Mouse (Mus musculus): ENCODE measurements around the gene Sh3rf1.

The Sh3rf1 gene

GRCm38 (mm10) chr8:61355503-61355902 lies 131.8 kb downstream of the Sh3rf1 start:
- in situ Hi-C loops (cut with MboI, MseI): loop anchor here in 1 of 2 experiments (10.0 kb wide), 1 partner anchor 131 kb away; the partner anchor contains the start of gene Sh3rf1

GRCm38 (mm10) chr8:61359004-61359403 lies 135.3 kb downstream of the Sh3rf1 start:
- in situ Hi-C loops (cut with MboI, MseI): loop anchor here in 1 of 2 experiments (10.0 kb wide), 1 partner anchor 134 kb away; the partner anchor contains the start of gene Sh3rf1

- in situ Hi-C loops (cut with MboI, MseI): loop anchor here in 1 of 2 experiments (10.0 kb wide), 1 partner anchor 135 kb away; the partner anchor contains the start of gene Sh3rf1
Observed at GRCm38 (mm10) chr8:61359851-61360272, 136.2 kb downstream of the Sh3rf1 start.

GRCm38 (mm10) chr8:61360362-61360761 lies 136.7 kb downstream of the Sh3rf1 start:
- in situ Hi-C loops (cut with MboI, MseI): no loop called here

- in situ Hi-C loops (cut with MboI, MseI): no loop called here
Observed at GRCm38 (mm10) chr8:61361476-61361875, 137.8 kb downstream of the Sh3rf1 start.

GRCm38 (mm10) chr8:61362301-61362913 lies 138.7 kb downstream of the Sh3rf1 start:
- in situ Hi-C loops (cut with MboI, MseI): no loop called here

- in situ Hi-C loops (cut with MboI, MseI): no loop called here
Observed at GRCm38 (mm10) chr8:61373303-61373702, 149.6 kb downstream of the Sh3rf1 start.

- in situ Hi-C loops (cut with MboI, MseI): no loop called here
Observed at GRCm38 (mm10) chr8:61374059-61374755, 150.5 kb downstream of the Sh3rf1 start.

- in situ Hi-C loops (cut with MboI, MseI): no loop called here
Observed at GRCm38 (mm10) chr8:61375205-61375604, 151.5 kb downstream of the Sh3rf1 start.

GRCm38 (mm10) chr8:61378847-61379698 lies 155.4 kb downstream of the Sh3rf1 start:
- in situ Hi-C loops (cut with MboI, MseI): no loop called here

GRCm38 (mm10) chr8:61384536-61384935 lies 160.9 kb downstream of the Sh3rf1 start:
- in situ Hi-C loops (cut with MboI, MseI): loop anchor here in 1 of 2 experiments (5.0 kb wide), 1 partner anchor 98 kb away; no protein-coding TSS in a partner anchor

- in situ Hi-C loops (cut with MboI, MseI): no loop called here
Observed at GRCm38 (mm10) chr8:61385502-61386191, 162.0 kb downstream of the Sh3rf1 start.

- in situ Hi-C loops (cut with MboI, MseI): no loop called here
Observed at GRCm38 (mm10) chr8:61386645-61387044, 163.0 kb downstream of the Sh3rf1 start.

GRCm38 (mm10) chr8:61387501-61387963 lies 163.9 kb downstream of the Sh3rf1 start:
- in situ Hi-C loops (cut with MboI, MseI): no loop called here

- in situ Hi-C loops (cut with MboI, MseI): no loop called here
Observed at GRCm38 (mm10) chr8:61388341-61388740, 164.7 kb downstream of the Sh3rf1 start.

GRCm38 (mm10) chr8:61390307-61391057 lies 166.8 kb downstream of the Sh3rf1 start:
- in situ Hi-C loops (cut with MboI, MseI): no loop called here

GRCm38 (mm10) chr8:61391058-61391434 lies 167.4 kb downstream of the Sh3rf1 start:
- in situ Hi-C loops (cut with MboI, MseI): no loop called here

- in situ Hi-C loops (cut with MboI, MseI): no loop called here
Observed at GRCm38 (mm10) chr8:61397139-61397538, 173.5 kb downstream of the Sh3rf1 start.

GRCm38 (mm10) chr8:61397755-61398154 lies 174.1 kb downstream of the Sh3rf1 start:
- in situ Hi-C loops (cut with MboI, MseI): no loop called here

- in situ Hi-C loops (cut with MboI, MseI): no loop called here
Observed at GRCm38 (mm10) chr8:61402861-61403260, 179.2 kb downstream of the Sh3rf1 start.
